Mouse (Mus musculus) cerebellum, adult 2 months (tissue): ENCODE measurements at regions not wholly inside any gene's neighbourhood (a gene's known extent, or its start where the extent isn't known, plus 50 kb on each side); places are given as distances from the start of the nearest gene placed in this dataset.

Source experiments
- DNase-seq, 2 experiments: peaks; one replicate each; pipeline ENCODE4 v3.0.0; 2021
- H3K27ac ChIP-seq: fragments of 200-500 bp; 2 replicates; pipeline ENCODE4 v1.5.1; 2012; ENCODE audit warnings: low read length, control low read depth, inconsistent platforms; ENCODE audit not compliant: insufficient read depth
- H3K27me3 ChIP-seq: fragments of 200-500 bp; 2 replicates; pipeline ENCODE4 v1.6.1; 2012; ENCODE audit warnings: inconsistent platforms, mild to moderate bottlenecking, low read length, moderate library complexity; ENCODE audit not compliant: control insufficient read depth, insufficient read depth
- H3K4me1 ChIP-seq: fragments of 200-500 bp; 2 replicates; pipeline ENCODE4 v1.6.1; 2011; ENCODE audit warnings: low read length; ENCODE audit not compliant: control insufficient read depth, insufficient read depth
- H3K4me3 ChIP-seq: fragments of 200-500 bp; replicated peaks from 2 replicates; pipeline ENCODE3; 2011; ENCODE audit warnings: mild to moderate bottlenecking, low read depth, low read length, control low read depth; ENCODE audit not compliant: insufficient read depth
- CTCF ChIP-seq: fragments of 200-500 bp; IDR thresholded peaks from 2 replicates; pipeline ENCODE4 v1.5.1; 2011; ENCODE audit warnings: low read depth, mild to moderate bottlenecking, control low read depth, low read length, moderate library complexity, borderline replicate concordance; ENCODE audit not compliant: insufficient read depth
- POLR2A ChIP-seq: fragments of 200-500 bp; IDR thresholded peaks from 2 replicates; pipeline ENCODE4 v1.6.1; 2011; ENCODE audit warnings: low read length, control low read depth, borderline replicate concordance; ENCODE audit not compliant: insufficient read depth
- WGBS: fragments of 180-500 bp; shearing (Covaris S2); methylation state at CpG from one replicate; pipeline ENCODE4 v1.1.7; 2018; 5-methylcytosine and 5-hydroxymethylcytosine counted together

DNA sequence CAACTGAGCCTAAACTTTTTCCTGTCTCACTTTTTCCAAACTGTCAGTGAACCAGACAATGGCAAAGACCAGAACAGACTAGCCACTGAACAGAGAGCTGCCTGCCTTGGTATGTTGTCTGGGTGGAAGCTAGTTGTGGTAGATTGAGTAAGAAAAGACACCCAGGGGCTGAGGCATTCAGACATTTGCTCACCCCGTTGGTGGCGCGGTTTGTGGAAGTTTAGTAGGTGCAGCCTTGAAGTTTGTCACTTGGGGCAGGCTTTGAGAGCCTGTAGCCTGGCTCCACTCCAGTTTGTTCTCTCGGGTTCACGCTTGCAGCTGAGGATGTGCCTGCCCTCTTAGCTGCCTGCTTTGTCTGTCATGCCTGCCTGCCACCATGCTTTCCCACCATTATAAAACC is 64.2 kb upstream of the Rad23b start:
- Histone ChIP-seq H3K27ac (no peak overlapping the region), H3K27me3 (no peaks in the 10 kb centered on the region), H3K4me3 (no peak overlapping the region), H3K4me1 (no peaks in the 10 kb centered on the region; the same call in 1 of the 2 replicates)
- DNase-seq, result no peak
- WGBS, result 4% methylated on average over 5 of the region's 5 CpGs
- no peak for TF ChIP-seq CTCF
- TF ChIP-seq POLR2A, result no peak

DNA sequence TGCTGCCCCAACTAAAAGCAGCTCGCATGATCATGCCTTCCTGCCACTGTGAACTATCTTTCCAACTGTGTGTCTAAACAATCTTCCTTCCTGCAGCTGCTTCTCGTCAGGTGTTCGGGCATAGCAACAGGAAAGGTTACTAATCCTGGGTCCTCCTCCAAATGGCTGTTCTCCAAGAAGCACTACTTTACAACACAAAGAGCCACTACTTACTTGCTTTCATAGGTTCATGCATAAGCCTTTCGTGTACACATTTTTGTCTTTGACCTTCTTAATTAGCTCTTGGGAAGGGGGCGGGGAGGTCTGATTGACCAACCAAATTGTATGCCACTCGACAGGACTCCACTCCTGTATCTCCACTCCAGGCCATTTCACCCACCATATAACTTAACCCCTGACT is 61.4 kb upstream of the Rad23b start:
- Histone ChIP-seq H3K4me3 (no peak overlapping the region), H3K27ac (no peak overlapping the region), H3K27me3 (no peaks in the 10 kb centered on the region), H3K4me1 (no peaks in the 10 kb centered on the region)
- TF ChIP-seq POLR2A (no peak), CTCF (no peak)
- no peak for DNase-seq
- WGBS, result 60% methylated on average over 6 of the region's 6 CpGs

DNA sequence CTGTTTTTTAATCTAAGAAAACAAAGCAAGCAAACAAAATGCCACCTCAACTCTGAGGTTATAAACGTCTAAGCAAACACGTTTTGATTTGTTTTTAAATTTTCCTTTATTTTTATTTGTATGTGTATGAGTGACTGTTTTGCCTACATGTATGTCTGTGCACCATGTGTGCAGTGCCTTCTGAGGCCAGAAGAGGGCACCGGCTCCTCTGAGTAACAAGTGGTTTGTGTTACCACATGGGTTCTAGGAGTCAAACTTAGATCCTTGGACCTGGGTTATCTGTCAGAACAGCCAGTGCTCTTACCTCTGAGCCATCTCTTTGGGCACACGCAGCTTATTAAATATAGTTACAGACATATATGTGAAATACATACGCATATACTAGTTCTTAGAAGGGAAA is 57.6 kb upstream of the Rad23b start:
- no peak for DNase-seq
- TF ChIP-seq CTCF, result no peak
- no peak for TF ChIP-seq POLR2A
- Histone ChIP-seq H3K27me3 (no peaks in the 10 kb centered on the region), H3K27ac (no peak overlapping the region), H3K4me1 (no peaks in the 10 kb centered on the region), H3K4me3 (no peak overlapping the region)
- 89% methylated on average over 5 of the region's 5 CpGs for WGBS

DNA sequence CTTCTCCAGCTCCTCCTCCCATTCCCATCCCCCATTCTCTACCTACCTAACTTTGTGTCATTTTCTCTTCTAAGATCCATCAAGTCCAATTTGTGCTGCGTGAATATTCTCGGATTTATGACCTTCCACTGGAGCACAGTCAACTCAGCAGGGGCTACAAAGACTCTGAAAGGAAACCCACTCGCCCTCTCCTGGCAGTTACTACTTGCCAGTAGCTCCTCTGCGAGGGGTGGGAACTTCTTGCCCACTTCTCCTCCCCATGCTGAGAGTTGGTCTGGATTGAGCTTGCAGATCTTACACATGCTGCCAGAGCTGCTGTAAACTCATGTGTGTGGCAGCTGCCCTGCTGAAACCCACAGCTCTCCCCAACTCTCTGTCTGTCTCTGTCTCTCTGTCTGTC is 57.1 kb upstream of the Rad23b start:
- Histone ChIP-seq H3K4me1 (no peaks in the 10 kb centered on the region), H3K27me3 (no peaks in the 10 kb centered on the region), H3K27ac (no peak overlapping the region), H3K4me3 (no peak overlapping the region)
- WGBS, result 5% methylated on average over 4 of the region's 4 CpGs
- TF ChIP-seq POLR2A (no peak), CTCF (no peak)
- no peak for DNase-seq

DNA sequence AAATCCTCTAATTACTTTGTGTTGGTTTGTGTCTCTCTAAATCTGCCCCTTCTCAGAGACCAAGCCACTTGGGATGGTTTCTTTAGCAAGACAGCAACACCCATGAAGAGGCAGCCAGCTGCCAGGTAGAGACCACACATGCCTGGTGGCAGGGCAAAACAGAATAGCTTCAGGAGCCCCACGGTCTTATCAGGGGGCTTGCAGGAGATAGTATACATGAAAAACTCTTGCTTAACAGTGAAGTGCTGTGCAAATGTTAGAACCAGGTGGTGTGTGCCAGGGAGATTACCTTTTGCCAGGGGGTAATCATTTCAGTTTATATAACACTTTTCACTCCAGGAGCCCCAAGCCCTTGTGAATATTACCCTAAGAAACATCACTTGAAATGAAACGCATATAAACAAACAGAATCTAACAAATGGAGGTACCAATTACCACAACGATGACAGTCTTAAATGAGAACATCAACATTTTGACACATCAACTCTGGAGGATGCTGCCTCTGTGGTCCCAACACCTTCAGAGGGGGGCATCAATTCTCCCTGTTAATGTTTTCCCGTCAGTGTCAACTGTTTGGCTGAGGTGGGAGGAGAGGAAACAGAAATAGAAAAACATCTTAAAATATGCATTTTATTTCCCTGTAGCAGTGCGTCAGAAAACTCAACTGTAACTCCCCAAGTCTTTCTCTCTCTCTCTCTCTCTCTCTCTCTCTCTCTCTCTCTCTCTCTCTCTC is 56.3 kb upstream of the Rad23b start:
- Histone ChIP-seq H3K27ac (no peak overlapping the region), H3K4me1 (no peaks in the 10 kb centered on the region), H3K27me3 (no peaks in the 10 kb centered on the region), H3K4me3 (no peak overlapping the region)
- no peak for DNase-seq
- 7% methylated on average over 5 of the region's 5 CpGs for WGBS
- no peak for TF ChIP-seq POLR2A
- TF ChIP-seq CTCF, result no peak

DNA sequence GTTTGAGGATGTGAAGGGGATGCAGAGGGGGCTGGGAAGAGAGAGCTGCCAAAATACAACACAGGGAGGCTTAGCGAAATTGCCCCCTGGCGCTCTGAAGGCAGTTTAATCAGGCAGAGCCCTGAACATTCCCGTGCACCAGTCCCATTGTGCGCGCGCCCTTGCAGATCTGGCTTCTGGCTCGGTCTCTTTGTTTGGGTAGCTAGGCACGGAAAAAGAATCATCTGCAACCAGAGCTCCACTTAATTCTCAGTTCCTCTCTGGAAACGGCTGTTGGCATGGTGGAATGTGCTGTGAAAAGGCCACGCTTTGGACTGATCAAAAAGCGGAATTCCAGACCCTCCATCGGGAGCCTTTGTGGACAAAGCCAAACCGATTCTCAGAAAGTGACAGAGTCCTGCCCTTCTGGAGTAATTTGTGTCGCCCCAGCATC is 55.6 kb upstream of the Rad23b start:
- no peak overlapping the region for H3K4me3 ChIP-seq
- under 1% methylated on average over 14 of the region's 14 CpGs for WGBS
- H3K4me1 ChIP-seq, result no peaks in the 10 kb centered on the region
- H3K27me3 ChIP-seq, result no peaks in the 10 kb centered on the region
- TF ChIP-seq CTCF (no peak), POLR2A (no peak)
- no peak overlapping the region for H3K27ac ChIP-seq
- peak; percentile 13 to 21 for DNase-seq

DNA sequence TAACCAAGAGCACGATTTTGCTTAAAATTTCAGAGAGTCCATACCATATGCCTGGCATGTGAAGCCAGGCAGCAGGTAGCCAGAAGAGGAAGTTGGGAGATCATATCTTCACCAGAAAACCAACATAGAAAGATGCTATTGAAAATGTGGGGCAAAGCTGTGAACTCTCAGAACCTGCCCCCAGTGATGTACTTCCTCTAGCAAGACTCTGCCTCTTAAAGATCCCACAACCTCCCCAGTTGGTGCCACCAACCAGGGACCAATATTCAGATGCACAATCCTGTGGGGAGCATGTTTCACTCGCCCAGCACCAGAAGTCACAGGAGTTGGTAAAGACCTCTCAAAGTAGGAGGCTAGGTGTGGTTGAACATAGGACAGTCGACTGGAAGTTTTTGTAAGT is 52.0 kb upstream of the Rad23b start:
- no peaks in the 10 kb centered on the region for H3K27me3 ChIP-seq
- no peak for DNase-seq
- TF ChIP-seq POLR2A, result no peak
- TF ChIP-seq CTCF, result no peak
- no peak overlapping the region for H3K4me3 ChIP-seq
- no peak overlapping the region for H3K27ac ChIP-seq
- H3K4me1 ChIP-seq, result no peaks in the 10 kb centered on the region
- 85% methylated on average over 3 of the region's 3 CpGs for WGBS
